Mouse (Mus musculus): ENCODE measurements around the gene Nf2. TPM values are rescaled to one million over a fixed set of nuclear protein-coding genes. Genes with fewer than 3 reads are reported as not detected.

The Nf2 gene
- 10 to 100 TPM; 42.0 to 46.6 TPM for total RNA-seq (2021)
- long read RNA-seq, experiment 1, partial matches to known transcripts, result 4 of 30 reads
- long read RNA-seq, experiment 1, other reads (novel, unspliced or antisense), result 24 of 30 reads
- long read RNA-seq, experiment 2, full-length matches to known transcripts, result 13 of 41 reads
- long read RNA-seq, experiment 2, partial matches to known transcripts, result 5 of 41 reads
- long read RNA-seq, experiment 2, other reads (novel, unspliced or antisense), result 23 of 41 reads

DNA sequence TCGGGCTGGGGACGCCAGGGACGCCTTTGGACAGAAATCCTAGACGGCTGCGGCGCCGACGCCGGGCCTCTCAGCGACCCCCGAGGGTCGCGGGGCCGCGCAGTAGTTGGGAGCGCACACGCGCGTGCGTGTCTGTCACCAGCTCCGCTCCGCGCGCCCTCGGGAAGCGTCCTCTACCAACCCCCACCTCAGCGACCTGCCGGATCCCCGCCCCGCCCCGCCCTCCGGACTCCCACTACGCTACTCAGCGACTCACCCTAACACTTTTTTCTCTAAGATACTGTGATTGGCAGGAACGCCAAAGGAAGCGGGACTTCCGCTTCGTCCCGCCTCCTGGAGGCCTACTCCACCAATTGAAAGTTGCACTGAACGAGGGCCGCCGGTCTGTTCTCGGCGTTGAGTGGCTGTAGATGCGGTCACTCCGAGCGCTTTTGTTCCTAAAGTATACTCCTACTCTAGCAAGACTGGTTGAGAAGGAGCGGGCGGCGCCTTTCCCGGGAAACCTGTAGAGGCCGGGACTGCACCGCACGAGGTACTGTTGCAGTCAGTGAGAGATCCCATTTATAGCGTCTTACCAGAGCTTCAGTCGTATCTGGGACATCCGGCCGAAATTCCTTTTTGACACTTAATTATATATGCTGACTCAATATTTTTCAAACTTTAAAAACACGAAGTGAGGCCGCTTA lies at the start of gene Nf2:
Nf2 (minus strand) TSS at position 279 of the 686 bp plus-strand sequence.
- DNase-seq, result peak; percentile 98

DNA sequence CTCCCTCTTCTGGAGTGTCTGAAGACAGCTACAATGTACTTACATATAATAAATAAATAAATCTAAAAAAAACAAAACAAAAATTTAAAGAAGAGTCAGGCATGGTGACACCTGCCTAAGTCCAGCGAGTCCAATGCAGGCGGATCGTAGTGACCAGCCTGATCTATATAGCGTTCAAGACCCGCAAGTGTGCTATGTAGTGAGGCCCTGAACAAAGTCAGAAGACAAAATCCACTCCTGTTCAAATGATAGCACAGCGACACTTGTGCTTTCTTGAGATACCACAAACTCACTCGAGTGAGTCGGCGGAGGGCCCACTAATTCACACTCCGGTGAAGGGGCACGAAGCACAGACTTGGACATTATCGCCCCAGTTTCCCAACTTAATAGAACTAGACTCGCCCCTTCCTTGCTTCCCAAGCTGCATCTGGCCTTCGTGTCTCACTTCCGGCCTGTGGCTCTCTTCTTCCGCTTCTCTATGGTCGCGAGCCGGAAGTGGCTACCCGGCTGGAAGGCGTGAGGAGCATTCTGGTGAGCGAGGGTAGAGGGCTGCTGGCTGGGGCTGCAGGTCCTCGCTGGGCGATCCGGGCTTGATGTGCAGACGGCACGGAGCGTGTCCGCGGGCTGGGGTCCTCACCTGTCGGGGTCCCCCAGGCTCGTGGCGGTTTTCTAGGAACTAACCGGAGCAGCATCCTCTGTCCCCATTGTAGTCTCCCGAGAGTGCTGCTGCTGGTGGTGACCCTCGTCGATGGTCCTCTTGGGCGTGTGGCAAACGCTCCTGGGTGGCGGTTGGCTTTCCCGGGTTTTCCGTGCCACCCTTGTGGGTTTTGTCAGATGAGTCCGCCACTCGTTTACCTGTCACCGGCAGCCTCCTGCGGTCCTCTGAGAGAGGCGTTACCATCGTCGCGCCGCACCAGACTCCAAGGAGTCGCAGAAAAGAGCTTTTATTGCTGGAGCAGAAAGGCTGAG lies 45.8 kb upstream of the Nf2 start, which contains the start of gene Thoc5:
Thoc5 (plus strand) TSS at position 473 of the 969 bp plus-strand sequence.
- peak; percentile 71 for DNase-seq

DNA sequence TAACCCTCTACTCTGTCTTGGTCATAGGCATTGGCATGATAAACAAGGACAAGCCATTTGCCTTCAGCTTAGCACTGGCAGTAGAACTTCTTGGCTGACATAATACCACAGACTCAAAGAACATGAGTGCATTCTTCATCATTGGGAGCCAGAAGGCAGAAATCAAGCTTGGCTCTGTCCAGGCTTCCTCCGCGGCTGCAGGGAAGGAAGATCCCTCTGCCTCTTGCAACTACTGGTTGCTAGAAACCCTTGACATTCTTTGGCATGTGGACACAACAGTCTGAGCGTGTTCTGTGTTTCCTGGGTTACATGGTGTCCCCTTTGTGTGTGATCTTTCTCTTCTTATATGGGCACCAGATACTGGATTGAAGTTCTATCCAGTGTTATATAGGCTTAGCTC lies 37.7 kb upstream of the Nf2 start:
- DNase-seq, result no peak

DNA sequence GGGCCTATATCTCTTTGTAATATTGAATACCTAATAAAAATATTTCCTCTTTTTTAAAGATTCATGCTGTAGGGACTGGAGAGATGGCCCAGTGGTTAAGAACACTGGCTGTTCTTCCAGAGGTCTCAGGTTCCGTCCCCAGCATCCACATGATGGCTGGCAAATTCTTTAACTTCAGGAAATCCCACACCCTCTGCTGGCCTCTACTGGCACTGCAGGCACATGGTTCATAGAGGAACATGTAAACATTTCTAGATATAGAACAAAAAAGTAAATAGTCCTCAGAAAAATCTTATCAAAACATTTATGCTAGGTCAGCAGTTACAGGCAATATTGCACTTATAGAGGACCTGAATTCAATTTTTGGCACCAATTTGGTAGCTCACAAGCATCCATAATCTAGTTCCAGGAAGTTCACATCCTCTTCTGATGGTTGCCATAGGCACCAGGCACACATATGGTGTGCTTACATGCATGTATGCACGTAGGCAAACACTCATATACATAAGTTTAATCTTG lies 36.1 kb upstream of the Nf2 start:
- DNase-seq, result no peak

DNA sequence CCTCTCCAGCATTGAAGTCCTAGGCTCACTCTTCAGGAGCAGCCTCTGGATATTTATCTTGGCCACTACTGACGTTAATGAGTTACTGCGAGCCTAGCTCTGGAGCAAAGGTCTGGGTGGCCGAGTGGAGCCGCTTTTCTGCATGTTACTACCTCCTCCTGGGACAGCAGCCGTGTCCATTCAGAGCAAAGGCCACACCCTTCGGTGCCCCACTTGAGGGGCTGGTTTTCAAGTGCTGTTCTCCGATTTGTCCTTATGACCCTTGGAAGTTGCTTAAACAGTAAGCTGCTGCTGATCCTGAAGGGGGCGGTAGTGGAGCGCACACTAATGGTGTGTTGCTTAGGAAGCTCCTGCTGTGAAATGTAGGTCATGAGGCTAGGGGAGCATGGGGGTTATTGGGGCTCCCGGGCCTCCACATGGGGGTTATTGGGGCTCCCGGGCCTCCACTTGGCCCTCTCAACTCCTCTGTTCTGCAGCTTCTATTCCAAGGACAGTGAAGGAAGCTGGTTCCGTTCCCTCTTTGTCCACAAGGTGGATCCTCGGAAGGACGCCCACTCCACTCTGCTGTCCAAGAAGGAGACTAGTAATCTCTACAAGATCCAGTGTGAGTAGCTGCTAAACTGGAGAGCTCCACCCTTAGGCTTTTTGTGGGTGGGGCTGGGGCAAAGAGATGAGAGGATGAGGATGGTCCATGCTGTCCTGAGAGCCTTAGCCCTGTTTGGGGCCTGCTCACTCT lies 33.7 kb upstream of the Nf2 start:
- DNase-seq, result peak; percentile 12

DNA sequence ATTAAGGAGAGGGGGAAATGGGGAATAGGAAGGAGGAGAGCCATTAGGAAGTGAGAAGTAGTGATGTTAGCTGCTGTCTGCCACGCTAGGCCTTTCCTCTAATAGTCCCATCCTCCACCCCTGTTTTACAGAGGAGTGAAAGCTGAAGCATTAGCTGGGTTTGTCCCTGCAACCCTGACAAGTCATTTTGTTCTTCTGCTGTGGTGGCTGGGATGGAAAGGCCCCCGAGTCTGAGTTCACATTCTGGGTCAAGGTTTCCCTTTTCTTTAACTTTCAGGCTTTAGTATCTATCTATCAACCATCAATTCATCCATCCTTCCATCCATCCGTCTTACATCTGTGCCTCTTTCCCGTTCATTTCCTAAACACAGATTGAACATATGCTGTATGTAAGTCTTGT lies 31.8 kb upstream of the Nf2 start:
- DNase-seq, result no peak

DNA sequence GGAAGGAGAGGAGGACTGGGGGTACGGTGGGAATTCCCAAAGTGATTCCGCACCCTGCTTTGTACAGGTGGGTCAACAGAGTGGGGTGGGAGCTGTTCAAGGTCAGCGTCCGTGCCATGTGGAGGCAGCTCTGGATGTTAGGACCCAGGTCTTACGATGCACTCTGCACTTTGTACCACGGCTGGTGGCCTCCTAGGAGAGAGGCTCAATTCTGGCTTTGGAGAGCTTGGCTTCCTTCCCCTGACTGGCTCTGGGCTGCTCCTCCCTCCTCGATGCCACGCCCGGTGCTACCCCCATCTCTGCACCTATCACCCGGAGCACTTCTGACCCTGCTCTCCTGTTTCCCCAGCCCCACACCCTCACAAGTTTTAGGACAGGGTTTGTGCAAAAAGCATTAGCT lies 25.2 kb upstream of the Nf2 start:
- no peak for DNase-seq

DNA sequence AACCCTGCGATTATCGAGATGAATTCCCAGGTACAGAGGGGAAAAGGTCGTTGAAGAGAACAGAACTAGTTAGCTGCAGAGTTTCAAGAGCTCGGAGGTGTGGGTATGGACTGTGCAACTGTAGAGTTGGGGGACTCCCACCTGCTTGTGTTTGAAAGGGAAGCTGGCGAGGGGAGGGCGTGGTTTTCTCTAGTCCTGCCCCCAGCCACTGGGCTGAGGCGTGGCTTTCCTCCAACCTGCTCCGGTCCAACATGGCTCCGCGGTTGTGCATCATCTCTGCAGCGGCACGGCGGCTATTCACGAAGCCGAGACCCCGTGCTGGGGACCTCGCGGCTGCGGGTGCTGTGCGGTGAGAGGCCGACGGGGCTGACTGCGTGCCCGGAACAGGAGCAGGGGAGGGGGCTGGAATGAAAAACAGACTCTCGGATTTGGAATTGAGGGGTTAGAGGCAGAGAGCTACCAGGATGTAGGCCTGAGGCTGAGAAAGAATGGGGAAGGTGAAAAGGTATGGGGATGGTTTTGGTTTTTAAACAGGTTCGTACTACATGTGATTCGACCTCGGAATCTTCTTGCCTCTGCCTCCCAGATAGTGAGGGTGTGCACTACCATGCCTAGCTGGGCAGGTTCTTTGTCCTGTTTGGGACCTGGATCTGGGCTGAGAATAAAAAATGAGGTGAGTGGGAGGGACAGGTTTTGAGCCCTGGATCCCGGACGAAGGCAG lies 24.6 kb upstream of the Nf2 start, which contains the start of gene Nipsnap1:
Nipsnap1 (plus strand) TSS at position 197 of the 721 bp plus-strand sequence.
- DNase-seq, result peak; percentile 56

DNA sequence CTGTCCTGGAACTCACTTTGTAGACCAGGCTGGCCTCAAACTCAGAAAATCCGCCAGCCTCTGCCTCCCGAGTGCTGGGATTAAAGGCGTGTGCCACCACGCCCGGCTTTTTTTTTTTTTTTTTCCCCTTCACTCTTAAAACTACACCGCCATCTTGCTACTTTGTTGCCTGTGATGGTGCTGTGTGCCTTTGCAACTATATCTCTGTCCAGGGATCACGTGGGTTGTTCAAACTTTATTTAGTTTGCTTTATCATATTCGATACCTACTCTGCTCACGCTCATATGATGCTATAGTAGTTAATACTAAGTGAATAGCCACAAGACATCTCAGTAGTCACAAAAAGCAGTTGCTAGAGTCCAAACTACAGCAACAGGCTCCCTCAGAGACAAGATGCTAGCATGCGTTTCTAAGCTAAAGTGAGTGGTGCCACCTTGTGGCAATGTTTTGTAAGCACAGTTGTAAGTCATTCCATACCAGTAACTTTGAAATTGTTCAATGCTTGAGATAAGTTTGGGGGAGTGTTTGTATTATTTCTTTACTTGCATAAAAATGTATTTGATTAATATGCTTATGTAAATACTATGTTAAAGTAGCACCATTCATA lies 16.4 kb upstream of the Nf2 start:
- DNase-seq, result no peak

DNA sequence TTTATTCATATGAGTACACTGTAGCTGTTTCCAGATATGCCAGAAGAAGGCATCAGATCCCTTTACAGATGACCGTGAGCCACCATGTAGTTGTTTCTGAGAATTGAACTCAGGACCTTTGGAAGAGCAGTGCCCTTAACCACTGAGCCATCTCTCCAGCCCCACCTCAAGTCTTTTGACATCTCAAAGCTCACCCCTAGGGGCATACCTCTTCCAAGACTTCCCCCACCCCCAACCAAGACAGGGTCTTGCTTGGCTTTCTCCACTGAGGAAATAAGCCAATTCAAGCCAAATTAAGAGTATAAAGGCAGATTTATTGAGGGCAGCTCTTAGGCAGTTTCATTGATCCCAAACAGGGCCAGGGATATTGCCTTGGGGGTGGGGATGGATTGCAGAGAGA lies 13.4 kb upstream of the Nf2 start:
- no peak for DNase-seq

DNA sequence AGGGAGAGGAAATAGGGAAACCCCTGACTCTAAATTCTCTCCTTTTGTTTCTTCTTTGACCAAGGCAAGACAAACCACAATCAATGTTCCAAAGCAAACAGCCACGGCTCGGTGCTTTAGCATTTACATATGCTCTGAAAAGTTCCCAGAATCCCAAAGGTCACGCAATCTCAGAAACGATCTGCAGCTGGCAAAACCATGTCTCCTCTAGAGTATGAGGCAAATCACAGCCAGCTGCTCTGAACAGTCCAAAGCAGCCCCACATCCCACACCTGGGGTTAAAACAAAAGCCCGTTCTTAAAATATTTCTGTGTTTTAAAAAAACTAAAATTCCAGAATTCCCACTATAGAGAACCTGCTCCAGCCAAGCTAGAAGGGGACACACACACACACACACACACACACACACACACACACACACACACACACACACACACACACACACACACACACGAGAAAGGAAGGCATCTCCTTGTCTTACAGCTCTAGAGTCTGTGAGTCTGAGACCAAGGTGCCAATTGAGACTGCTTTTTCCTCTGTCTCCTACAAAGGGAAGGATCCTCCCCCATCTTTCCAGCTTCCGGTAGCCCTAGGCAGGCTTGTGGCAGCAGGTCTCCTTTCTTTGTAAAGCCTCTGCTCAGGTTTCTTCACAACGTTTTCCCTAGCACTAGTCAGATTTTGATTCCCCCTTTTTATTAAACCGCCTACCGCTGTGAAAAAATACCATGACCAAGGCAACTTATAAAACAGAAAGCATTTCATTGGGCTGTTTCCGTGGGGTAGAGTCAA lies 12.7 kb upstream of the Nf2 start:
- no peak for DNase-seq

DNA sequence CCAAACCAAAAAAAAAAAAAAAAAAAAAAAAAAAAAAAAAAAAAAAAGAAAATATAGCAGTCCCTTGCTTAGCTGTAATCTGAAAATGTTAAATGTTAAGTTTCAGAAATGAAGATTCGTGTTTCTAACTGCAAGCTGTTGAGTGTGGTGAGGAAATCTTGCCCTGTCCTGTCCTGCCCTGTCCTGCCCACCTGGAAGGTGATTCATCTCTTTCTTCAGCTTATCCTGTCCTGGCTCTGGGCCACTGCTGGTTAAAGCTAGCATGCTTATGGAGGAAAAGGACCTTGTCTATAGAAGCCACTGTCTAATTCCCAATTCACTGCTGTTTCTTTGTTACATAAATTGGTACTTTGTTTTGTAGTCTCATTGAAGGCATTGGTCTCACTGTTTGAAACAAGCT lies 11.7 kb upstream of the Nf2 start:
- no peak for DNase-seq

DNA sequence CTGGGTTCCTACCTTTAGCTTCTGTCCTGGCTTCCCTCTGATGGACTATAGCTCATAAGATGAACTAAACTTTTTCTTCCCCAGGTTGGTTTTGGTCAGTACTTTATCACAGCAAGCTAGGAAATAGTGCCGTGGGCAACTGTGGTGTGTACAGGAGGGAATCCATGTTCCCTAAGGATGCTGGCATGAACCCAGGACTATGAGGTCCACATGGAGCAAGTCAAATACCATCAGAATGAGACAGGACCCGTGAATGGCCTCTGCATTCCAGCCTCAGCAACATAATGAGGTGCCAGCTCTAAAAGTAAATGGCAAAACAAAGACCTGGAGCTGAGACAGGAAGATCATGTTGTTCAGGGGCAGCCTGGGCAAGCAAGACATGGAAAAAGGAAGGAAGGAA lies 9.1 kb upstream of the Nf2 start:
- DNase-seq, result no peak

DNA sequence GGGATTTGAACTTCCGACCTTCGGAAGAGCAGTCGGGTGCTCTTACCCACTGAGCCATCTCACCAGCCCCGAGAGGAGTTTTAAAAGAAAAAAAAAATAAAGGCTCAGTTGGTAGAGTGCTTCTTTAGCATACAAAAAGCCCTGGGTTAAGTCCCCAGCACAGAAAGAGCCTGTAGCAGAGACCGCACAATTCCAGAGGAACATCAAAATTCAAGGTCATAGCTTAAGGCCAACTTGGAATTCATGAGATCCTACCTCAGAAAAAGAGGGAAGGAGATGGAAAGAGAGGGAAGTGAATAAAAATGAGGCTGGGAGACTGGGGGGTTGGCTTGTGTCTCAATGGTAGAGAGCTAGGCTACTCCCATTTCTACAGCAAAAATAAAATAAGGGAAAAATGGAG lies 4.8 kb upstream of the Nf2 start:
- no peak for DNase-seq

DNA sequence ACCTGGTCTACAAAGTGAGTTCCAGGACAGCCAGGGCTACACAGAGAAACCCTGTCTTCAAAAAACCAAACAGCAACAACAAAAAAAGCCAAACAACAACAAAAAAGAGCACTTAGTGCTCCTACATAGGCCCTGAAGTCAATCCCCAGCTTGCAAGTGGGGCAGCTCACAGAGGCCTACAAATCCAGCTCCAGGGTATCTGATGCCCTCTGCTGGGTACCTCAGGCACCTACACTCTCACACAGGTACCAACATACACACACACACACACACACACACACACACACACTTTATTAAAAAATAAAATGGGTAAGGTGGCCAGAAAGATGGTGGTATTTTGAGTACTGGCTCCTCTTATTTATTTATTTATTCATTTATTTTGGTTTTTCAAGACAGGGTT lies 3.7 kb upstream of the Nf2 start:
- no peak for DNase-seq

DNA sequence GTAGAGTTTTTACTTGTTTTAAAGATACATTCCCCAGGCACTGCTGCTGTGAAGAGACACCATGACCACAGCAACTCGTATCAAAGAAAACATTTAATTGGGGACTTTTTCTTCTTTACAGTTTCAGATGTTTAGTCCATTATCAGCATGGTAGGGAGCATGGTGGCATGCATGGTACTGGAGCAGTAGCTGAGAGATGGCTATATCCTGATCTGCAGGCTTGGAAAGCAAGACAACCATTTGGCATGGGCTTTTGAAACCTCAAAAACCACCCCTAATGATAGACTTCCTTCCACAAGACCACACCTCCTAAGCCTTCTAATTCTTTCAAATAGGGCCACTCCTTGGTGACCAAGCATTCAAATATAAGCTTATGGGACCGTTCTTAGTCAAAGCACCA lies 1.1 kb upstream of the Nf2 start:
- no peak for DNase-seq

DNA sequence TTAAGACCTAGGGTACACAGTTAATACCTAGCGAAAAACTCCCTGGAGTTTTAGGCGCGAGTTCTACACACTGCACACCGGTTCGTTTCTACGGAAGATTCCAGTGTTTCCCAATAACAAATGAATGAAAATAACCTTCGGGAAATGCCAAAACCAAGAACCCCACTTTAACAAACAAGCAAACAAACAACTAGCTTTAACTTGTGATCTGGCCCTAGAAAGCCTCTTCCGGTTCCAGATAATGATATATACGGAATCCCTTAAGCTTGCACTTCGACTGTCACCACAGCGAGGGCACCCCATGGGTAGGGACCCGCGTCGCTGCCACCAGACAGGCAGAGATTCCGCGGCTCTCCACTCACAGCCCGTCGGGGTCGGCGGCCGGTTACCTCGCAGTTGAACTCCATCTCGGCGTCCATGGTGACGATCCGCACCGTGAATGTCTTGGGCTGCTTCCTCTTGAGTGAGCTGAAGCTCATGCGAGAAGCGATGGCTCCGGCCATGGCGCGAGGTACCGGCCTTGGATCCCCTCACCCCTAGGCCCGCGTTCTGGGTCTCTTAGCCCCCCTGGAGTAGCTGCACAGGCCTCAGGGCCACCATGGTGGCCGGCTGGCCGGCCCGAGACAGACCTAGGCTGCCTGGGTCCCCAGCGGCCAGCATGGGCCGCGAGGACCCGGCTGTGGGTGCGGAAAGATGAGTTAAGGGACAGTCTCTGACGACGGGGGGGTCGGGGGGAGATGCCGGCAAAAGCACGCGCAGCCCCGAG lies 670 bp downstream of the Nf2 start:
- peak; percentile 10 for DNase-seq

DNA sequence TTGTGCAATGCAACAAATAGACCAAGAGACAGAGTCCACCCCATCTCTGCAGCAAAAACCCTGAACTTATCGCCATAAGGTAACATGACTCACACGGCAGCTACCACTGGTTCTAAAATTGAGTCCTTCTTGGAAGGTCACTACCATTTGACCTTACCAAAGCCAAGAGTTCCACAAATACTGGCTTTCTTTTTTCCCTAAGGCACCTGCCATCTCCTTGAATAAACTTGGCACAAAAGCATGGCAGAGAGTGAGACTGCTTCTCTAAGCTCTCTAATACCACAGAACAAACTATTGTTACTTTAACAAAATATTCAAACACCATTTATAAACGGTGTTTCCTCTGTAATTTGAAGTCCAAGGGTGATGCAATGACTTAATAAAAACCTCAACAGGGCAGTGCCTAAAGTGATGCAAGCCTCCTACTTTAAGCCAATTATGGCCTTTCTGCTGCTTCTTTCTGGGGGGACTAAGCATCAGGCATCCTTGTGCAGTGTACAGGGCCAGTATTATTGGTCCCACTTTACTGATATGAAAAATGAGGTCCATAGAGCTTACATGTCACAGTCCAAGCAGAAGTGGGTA lies 8.3 kb downstream of the Nf2 start:
- no peak for DNase-seq

DNA sequence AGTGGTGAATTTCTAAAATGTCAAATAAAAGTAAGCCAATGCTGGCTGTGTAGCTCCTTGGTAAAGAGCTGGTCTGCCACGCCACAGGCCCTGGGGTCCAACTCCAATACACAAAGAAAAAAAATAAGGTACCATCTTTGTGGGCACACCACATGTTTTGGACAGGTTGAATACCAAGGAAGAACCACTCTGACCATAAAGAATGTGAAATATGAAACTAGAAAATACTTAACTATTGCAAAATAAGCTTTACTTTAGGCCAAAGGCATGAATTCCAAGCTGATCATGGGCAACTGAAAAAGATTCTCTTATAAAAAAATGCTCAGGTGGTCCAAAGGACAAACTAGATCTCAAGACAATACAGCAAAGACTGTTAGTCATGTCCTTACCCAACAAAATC lies 11.1 kb downstream of the Nf2 start:
- DNase-seq, result no peak
